Mouse (Mus musculus): ENCODE measurements around the gene Olfr479.
"Not testable (repeated sequence)": the region's sequence is repeated elsewhere in the genome, so short reads cannot be mapped to it uniquely, and the experiment has no call there.

Olfr479 gene

GRCm38 (mm10) chr7:108050393-108050792, at the start of gene Olfr479:
Gene Olfr479 (plus strand): TSS chr7:108050693.
- DNase-seq (ENCODE audit: low spot score in 2 of 2): no peak

GRCm38 (mm10) chr7:108014256-108014655, 36.2 kb upstream of the Olfr479 start:
- not testable (repeated sequence) for DNase-seq (ENCODE audit: low spot score in 2 of 2)

- no peak for DNase-seq (ENCODE audit: low spot score in 2 of 2)
Observed at GRCm38 (mm10) chr7:108033889-108034288, 16.6 kb upstream of the Olfr479 start, which contains the start of gene Olfr478. Gene Olfr478 (minus strand): TSS chr7:108033989.

- no peak for DNase-seq (ENCODE audit: low spot score in 2 of 2)
Observed at GRCm38 (mm10) chr7:108067246-108067645, 16.8 kb downstream of the Olfr479 start, which contains the start of gene Olfr480. Gene Olfr480 (minus strand): TSS chr7:108067346.

DNA sequence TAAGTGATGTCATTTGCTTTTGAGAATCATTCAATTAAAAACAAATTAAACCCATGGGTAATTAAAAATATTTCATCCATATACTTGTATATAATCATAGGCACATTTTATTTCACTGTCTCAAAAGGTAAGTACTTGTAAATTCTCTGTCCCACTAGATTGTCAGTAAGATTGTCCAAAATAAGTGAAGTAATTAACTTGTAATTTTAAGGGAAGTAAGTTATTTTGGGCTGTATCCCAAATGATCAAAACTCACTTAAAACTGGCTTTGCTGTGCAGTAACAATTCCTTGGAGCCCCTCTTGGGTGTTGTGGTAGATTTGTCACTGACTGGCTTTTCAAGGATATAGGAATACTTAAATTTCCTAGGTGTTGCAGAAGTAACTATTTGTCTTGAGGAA, 29.1 kb downstream of the Olfr479 start, which contains the start of gene Olfr481:
Olfr481 (plus strand) TSS at position 301 of the 400 bp plus-strand sequence.
- no peak for DNase-seq (ENCODE audit: low spot score in 2 of 2)

GRCm38 (mm10) chr7:108097486-108097885, 47.0 kb downstream of the Olfr479 start, which contains the start of gene Olfr482:
Gene Olfr482 (minus strand): TSS chr7:108097586.
- DNase-seq (ENCODE audit: low spot score in 2 of 2): no peak

DNA sequence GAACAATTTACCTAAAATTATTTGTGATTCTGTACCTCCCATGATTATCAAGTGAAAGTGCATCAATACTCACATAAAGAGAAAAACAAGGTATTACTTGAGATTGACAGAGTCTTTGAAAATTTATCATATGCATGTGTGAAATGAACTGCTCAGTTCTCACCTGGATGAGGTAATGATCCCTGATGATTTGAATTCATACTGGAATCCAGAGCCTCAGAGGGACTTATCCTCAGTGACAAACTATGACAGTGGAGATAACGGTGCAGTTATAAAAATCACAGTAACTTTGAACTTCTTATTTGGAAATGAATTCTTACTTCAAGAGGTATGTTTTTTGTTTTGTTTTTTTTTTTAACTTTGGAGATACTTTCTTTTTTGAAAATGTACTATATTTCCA, 50.1 kb downstream of the Olfr479 start, which contains the start of gene Olfr483:
Olfr483 (plus strand) TSS at position 301 of the 400 bp plus-strand sequence.
- DNase-seq (ENCODE audit: low spot score in 2 of 2): no peak
